Mouse (Mus musculus) embryonic facial prominence, embryonic 13.5 days (tissue): ENCODE measurements around the gene Rimkla. TPM values are rescaled to one million over a fixed set of nuclear protein-coding genes. Genes with fewer than 3 reads are reported as not detected.

Source experiments
- ATAC-seq: fragments of 200-750 bp; cut with Nextera tagmentation; 2 replicates; pipeline ENCODE4 v1.8.0; 2017; ENCODE audit warnings: low read depth; ENCODE audit not compliant: insufficient number of reproducible peaks, insufficient read depth, low FRiP score, low TSS enrichment
- H3K27ac ChIP-seq: fragments of 300-500 bp; sonication (generic); 2 replicates; pipeline ENCODE4 v1.5.1; 2015; ENCODE audit warnings: moderate library complexity, mild to moderate bottlenecking, inconsistent platforms
- H3K27me3 ChIP-seq: fragments of 300-500 bp; sonication (generic); 2 replicates; pipeline ENCODE4 v1.6.1; 2015; ENCODE audit warnings: mild to moderate bottlenecking, inconsistent platforms
- H3K36me3 ChIP-seq: fragments of 300-500 bp; sonication (generic); 2 replicates; pipeline ENCODE4 v1.6.1; 2015; ENCODE audit warnings: mild to moderate bottlenecking, inconsistent platforms
- H3K4me1 ChIP-seq: fragments of 300-500 bp; sonication (generic); 2 replicates; pipeline ENCODE4 v1.6.1; 2015; ENCODE audit warnings: inconsistent platforms
- H3K4me2 ChIP-seq: fragments of 300-500 bp; sonication (generic); 2 replicates; pipeline ENCODE4 v1.6.1; 2015; ENCODE audit warnings: moderate library complexity, mild to moderate bottlenecking, inconsistent platforms
- H3K4me3 ChIP-seq: fragments of 300-500 bp; sonication (generic); 2 replicates; pipeline ENCODE4 v1.5.1; 2015; ENCODE audit warnings: mild to moderate bottlenecking, inconsistent platforms
- H3K9ac ChIP-seq: fragments of 300-500 bp; sonication (generic); 2 replicates; pipeline ENCODE4 v1.6.1; 2015; ENCODE audit warnings: mild to moderate bottlenecking, inconsistent platforms
- H3K9me3 ChIP-seq: fragments of 300-500 bp; sonication (generic); 2 replicates; pipeline ENCODE4 v1.6.1; 2016; ENCODE audit warnings: inconsistent platforms
- WGBS: fragments of 180-500 bp; shearing (Covaris S2); methylation state at CpG from one replicate; pipeline ENCODE4 v1.1.7; 2015; ENCODE audit warnings: mixed read lengths; 5-methylcytosine and 5-hydroxymethylcytosine counted together
- polyA plus RNA-seq: library from polyadenylated mRNA; unstranded; fragments of >200 nt; fragmentation: Nextera tagmentation; extraction: Ambion mirVana; gene quantifications from 2 replicates; pipeline ENCODE4 v1.2.1, GENCODE M21; 2015

Rimkla gene
- polyA plus RNA-seq, 1 experiment from 2014 or later: 1.2 TPM

DNA sequence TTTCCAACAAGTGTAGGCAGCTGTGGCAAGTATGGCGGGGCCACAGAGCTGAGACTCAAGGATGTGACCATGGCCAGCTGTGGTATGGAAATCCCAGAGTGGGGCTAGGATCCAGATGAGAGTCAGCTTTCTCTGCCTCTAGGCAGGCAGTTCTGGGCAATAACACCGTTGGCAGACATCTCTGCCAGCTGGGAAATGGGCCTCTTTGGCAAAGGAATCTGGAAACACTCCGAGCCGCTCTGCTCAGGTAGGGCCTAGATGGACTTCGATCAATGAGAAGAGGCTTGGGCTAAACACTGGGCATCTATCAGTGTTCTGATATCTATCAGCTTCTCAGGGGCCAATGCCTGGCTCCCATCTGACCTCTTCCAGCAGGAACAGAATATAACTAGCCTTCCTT is 26.6 kb downstream of the Rimkla start:
- Histone ChIP-seq H3K27ac (no peak overlapping the region), H3K27me3 (no peaks in the 10 kb centered on the region), H3K9me3 (no peaks in the 10 kb centered on the region), H3K9ac (no peak overlapping the region), H3K4me2 (no peak overlapping the region), H3K4me3 (no peak overlapping the region), H3K4me1 (peaks cover 27% of the 10 kb centered on the region), H3K36me3 (no peaks in the 10 kb centered on the region)
- 88% methylated on average over 5 of the region's 5 CpGs for WGBS
- ATAC-seq: no peak

DNA sequence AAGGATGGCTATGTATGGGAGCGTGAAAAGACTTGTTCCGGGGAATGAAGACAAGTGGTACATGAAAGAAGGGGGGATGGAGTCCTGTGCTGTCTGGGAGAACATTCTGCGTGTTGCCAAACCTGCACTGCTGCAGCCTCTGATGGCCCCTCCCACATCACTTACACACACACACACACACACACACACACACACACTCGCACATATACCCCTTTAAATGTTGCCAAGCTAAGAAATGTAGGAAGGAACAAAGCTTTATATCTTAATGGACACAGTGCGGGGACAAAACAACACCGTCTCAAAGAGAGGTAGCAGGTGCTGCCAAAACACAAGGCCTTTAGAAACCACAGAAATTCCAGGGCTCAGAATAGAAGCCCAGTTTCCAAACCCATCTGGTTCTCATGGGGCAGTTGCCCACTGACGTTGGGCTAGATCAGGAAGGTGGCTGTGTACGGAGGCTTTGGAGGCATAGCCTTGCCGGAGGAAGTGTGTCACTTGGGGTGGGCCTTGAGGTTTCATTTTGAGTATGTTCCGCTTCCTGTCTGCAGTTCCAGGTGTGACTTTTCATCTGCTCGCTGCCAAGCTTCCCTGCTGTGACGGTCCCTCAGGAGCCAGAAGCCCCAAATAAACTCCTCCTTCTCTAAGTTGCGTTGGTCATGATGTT is 28.5 kb downstream of the Rimkla start:
- H3K4me3 ChIP-seq: no peak overlapping the region
- 0 out of 2 replicates have a peak overlapping the region, but pooled peaks have one; percentile 39 for H3K27ac ChIP-seq
- peaks cover 30% of the 10 kb centered on the region for H3K4me1 ChIP-seq
- no peak overlapping the region; the same call in 1 of the 2 replicates for H3K4me2 ChIP-seq
- no peaks in the 10 kb centered on the region for H3K9me3 ChIP-seq
- no peaks in the 10 kb centered on the region for H3K36me3 ChIP-seq
- WGBS: 71% methylated on average over 13 of the region's 13 CpGs
- no peak overlapping the region for H3K9ac ChIP-seq
- ATAC-seq: 0 out of 2 replicates have a peak, but pooled peaks have one; percentile 13
- no peaks in the 10 kb centered on the region for H3K27me3 ChIP-seq

DNA sequence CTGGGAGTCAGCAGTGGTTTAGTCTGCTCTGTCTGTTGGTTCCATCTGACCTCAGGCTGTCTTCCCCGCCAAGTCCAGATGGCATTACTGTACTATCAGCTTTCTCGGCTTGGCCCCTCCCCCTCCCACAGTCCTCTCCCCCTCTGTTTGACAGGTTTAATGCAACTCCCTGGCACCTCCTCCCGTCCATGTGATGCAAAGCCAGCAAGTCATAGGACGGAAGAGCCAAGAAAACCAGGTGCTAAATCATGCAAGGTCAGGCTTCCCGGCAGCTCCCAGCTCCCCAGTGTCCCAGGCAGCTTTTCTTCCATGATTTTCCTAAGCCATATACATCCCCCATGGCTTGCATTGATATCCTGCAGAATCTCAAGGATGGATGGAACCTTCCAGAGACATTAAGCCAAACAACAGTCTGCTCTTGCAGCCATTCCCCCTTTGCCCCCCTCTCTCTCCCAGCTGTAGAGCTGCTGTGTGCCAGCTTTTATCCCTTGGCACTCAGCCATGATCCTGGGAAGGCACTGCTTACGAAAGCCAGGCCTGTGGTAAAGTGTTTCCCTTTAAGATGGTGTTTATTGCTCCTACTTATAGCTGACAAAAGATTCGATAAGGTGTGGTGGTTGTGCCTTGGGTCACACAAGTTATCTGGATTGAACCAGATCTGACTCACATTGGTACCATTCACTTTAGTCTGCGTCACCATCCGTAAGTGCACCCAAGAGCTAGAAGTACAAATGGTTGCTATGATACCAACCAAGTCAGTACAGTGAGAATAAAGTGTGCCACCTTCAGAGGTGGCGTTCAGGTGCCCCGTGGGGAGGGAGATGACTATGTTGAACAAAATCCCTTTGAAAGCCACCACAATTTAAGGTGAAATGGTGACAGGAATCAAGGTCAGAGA is 29.3 kb downstream of the Rimkla start:
- Histone ChIP-seq H3K27ac (peak overlapping the region; percentile 39; the same call in 1 of the 2 replicates), H3K4me3 (no peak overlapping the region), H3K9me3 (no peaks in the 10 kb centered on the region), H3K4me2 (peak overlapping the region; percentile 5; the same call in 1 of the 2 replicates), H3K4me1 (peaks cover 30% of the 10 kb centered on the region), H3K9ac (0 out of 2 replicates have a peak overlapping the region, but pooled peaks have one; percentile 3), H3K27me3 (no peaks in the 10 kb centered on the region), H3K36me3 (no peaks in the 10 kb centered on the region)
- WGBS: 40% methylated on average over 11 of the region's 11 CpGs
- 0 out of 2 replicates have a peak, but pooled peaks have one; percentile 3 for ATAC-seq

GRCm38 (mm10) chr4:119462457-119462856 is 30.0 kb downstream of the Rimkla start:
- ATAC-seq: no peak
- Histone ChIP-seq H3K27ac (0 out of 2 replicates have a peak overlapping the region, but pooled peaks have one; percentile 39), H3K4me2 (no peak overlapping the region), H3K4me1 (peaks cover 30% of the 10 kb centered on the region), H3K4me3 (no peak overlapping the region), H3K27me3 (no peaks in the 10 kb centered on the region), H3K9ac (no peak overlapping the region), H3K36me3 (no peaks in the 10 kb centered on the region), H3K9me3 (no peaks in the 10 kb centered on the region)
- 68% methylated on average over 3 of the region's 3 CpGs for WGBS

DNA sequence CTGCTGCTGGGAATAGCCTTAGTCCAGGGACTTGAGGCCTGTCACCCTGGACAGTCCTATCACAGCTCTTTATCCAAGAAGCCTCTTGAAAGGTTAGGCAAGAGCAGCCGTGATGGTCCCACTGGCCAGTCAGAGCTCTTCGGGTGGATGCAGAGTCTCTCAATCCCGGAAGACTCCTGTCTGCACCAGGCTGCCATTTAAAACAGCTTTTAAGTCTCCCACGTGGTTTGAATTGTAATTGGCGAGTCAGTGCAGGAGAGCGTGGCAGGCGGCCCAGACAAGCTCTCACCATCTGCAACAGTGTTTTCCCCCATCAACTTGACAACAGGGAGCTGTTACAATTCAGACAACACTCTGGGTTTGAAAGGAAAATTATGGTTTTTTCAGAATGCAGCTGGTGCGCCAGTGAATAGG is 31.7 kb downstream of the Rimkla start:
- Histone ChIP-seq H3K27ac (0 out of 2 replicates have a peak overlapping the region, but pooled peaks have one; percentile 4), H3K9me3 (no peaks in the 10 kb centered on the region), H3K27me3 (no peaks in the 10 kb centered on the region), H3K4me1 (peaks cover 30% of the 10 kb centered on the region), H3K36me3 (no peaks in the 10 kb centered on the region), H3K4me3 (no peak overlapping the region), H3K9ac (no peak overlapping the region), H3K4me2 (peak overlapping the region; percentile 4; the same call in 1 of the 2 replicates)
- 27% methylated on average over 8 of the region's 8 CpGs for WGBS
- no peak; the same call in 1 of the 2 replicates for ATAC-seq

DNA sequence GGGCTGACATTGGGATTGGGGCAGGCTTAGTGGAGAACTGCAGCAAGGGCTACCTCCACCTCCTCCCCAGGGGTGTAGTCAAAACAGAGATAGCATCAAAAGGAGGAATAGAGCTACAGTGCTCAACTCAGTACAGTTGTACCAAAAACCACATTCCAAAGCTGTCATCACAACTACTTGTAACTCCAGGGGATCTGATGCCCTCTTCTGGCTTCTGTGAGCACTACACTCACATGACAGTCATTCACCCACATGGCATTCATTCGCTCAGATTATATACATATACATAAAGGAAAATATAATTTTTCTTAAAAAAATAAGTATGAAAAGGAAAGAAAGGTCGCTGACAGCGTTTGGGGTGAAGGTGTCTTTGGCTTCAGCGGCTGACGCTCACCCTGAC is 32.1 kb downstream of the Rimkla start:
- no peaks in the 10 kb centered on the region for H3K9me3 ChIP-seq

DNA sequence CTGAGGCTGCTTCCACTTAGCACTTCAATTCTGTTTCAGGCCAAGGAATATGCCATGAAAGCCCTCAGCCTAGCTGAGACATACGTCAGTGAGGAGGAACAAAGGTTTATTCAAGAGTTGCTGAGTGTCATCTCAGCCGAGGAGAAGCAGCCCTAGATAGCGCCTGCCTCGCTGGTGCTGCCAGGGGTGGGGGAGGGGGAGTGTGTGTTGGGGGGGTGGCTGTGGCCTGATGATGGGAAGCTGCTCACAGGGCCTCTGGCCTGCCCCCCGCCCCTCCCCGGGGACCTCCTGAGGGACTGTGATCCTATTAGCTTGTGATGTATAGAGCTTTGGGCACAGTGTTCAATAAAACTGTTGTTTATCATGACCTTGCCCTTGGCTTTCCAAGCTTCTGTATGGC is 38.9 kb downstream of the Rimkla start:
- WGBS: 20% methylated on average over 6 of the region's 6 CpGs
- Histone ChIP-seq H3K9me3 (no peaks in the 10 kb centered on the region), H3K27ac (no peak overlapping the region), H3K36me3 (no peaks in the 10 kb centered on the region), H3K4me1 (0 out of 2 replicates have a peak, but pooled peaks cover 4% of the 10 kb centered on the region), H3K27me3 (no peaks in the 10 kb centered on the region), H3K4me3 (no peak overlapping the region), H3K9ac (no peak overlapping the region), H3K4me2 (no peak overlapping the region)
- no peak for ATAC-seq

More for the DNA sequence above, 32.1 kb downstream of the Rimkla start:
- H3K4me3 ChIP-seq: no peak overlapping the region
- no peaks in the 10 kb centered on the region for H3K27me3 ChIP-seq
- H3K4me2 ChIP-seq: no peak overlapping the region
- H3K36me3 ChIP-seq: no peaks in the 10 kb centered on the region
- no peak overlapping the region for H3K9ac ChIP-seq
- peaks cover 30% of the 10 kb centered on the region for H3K4me1 ChIP-seq
- ATAC-seq: no peak
- 62% methylated on average over 5 of the region's 5 CpGs for WGBS
- 0 out of 2 replicates have a peak overlapping the region, but pooled peaks have one; percentile 4 for H3K27ac ChIP-seq

DNA sequence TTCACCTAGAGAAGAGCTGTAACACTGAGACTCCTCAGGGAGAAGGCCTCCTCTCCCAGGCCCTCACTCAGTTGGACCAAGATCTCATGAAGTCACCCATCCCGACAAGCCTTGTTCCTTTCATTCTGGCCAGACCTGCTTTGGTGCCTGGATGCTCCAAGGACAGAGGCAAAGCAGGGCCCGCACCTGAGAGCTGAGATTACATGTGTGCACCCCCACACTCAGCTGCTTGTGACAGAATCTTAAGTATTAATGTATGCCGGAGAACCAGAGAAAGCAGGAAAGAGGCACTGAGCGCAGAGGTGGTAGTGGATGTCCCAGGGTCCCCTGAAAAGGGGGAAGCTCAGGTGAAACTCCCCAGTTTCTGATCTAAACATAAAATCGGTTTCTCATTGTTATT is 39.3 kb downstream of the Rimkla start:
- H3K27me3 ChIP-seq: no peaks in the 10 kb centered on the region
- 62% methylated on average over 5 of the region's 5 CpGs for WGBS
- H3K36me3 ChIP-seq: no peaks in the 10 kb centered on the region
- H3K9ac ChIP-seq: no peak overlapping the region
- H3K27ac ChIP-seq: no peak overlapping the region
- H3K4me3 ChIP-seq: no peak overlapping the region
- H3K4me2 ChIP-seq: no peak overlapping the region
- H3K4me1 ChIP-seq: 0 out of 2 replicates have a peak, but pooled peaks cover 4% of the 10 kb centered on the region
- no peak for ATAC-seq
- no peaks in the 10 kb centered on the region for H3K9me3 ChIP-seq

GRCm38 (mm10) chr4:119450436-119450835 is 42.0 kb downstream of the Rimkla start:
- H3K4me1 ChIP-seq: 0 out of 2 replicates have a peak, but pooled peaks cover 4% of the 10 kb centered on the region
- H3K9ac ChIP-seq: no peak overlapping the region
- H3K27ac ChIP-seq: no peak overlapping the region
- ATAC-seq: no peak
- H3K4me3 ChIP-seq: no peak overlapping the region
- no peaks in the 10 kb centered on the region for H3K9me3 ChIP-seq
- H3K4me2 ChIP-seq: no peak overlapping the region
- H3K27me3 ChIP-seq: no peaks in the 10 kb centered on the region
- H3K36me3 ChIP-seq: no peaks in the 10 kb centered on the region
- WGBS: 58% methylated on average over 7 of the region's 7 CpGs

- H3K9ac ChIP-seq: no peak overlapping the region
- H3K27ac ChIP-seq: no peak overlapping the region
- no peak for ATAC-seq
- no peak overlapping the region for H3K4me2 ChIP-seq
- H3K9me3 ChIP-seq: no peaks in the 10 kb centered on the region
- H3K27me3 ChIP-seq: no peaks in the 10 kb centered on the region
- no peaks in the 10 kb centered on the region for H3K4me1 ChIP-seq
- H3K36me3 ChIP-seq: no peaks in the 10 kb centered on the region
- WGBS: 72% methylated on average over 3 of the region's 3 CpGs
- no peak overlapping the region for H3K4me3 ChIP-seq
These were observed 44.6 kb downstream of the Rimkla start for GRCm38 (mm10) chr4:119447786-119448185.

- H3K27me3 ChIP-seq: no peaks in the 10 kb centered on the region
- H3K4me1 ChIP-seq: no peaks in the 10 kb centered on the region
- H3K36me3 ChIP-seq: no peaks in the 10 kb centered on the region
- WGBS: 91% methylated on average over 6 of the region's 6 CpGs
- H3K4me2 ChIP-seq: no peak overlapping the region
- no peak overlapping the region for H3K4me3 ChIP-seq
- ATAC-seq: no peak
- H3K27ac ChIP-seq: no peak overlapping the region
- no peak overlapping the region for H3K9ac ChIP-seq
- no peaks in the 10 kb centered on the region for H3K9me3 ChIP-seq
These were observed 45.2 kb downstream of the Rimkla start for GRCm38 (mm10) chr4:119447261-119447660.
